Mouse (Mus musculus) ES-Bruce4 (cell line): ENCODE measurements around the gene E2f8. TPM values are rescaled to one million over a fixed set of nuclear protein-coding genes. Genes with fewer than 3 reads are reported as not detected.
A peak's percentile ranks its signal among the peaks of the same experiment; 100 is the strongest.

Experiments
- H3K27ac ChIP-seq: 2 replicates; pipeline ENCODE4 v1.5.1; 2012; ENCODE audit warnings: low read length, inconsistent platforms; ENCODE audit not compliant: insufficient read depth
- H3K27me3 ChIP-seq: 2 replicates; pipeline ENCODE4 v1.6.1; 2012; ENCODE audit warnings: mild to moderate bottlenecking, low read length, inconsistent platforms; ENCODE audit not compliant: control insufficient read depth, poor library complexity, insufficient read depth, severe bottlenecking
- H3K36me3 ChIP-seq: 2 replicates; pipeline ENCODE4 v1.6.1; 2012; ENCODE audit warnings: inconsistent platforms, mild to moderate bottlenecking, low read length, moderate library complexity; ENCODE audit not compliant: control insufficient read depth, poor library complexity, insufficient read depth, severe bottlenecking
- H3K4me1 ChIP-seq: one replicate; pipeline ENCODE4 v1.8.1; 2011; ENCODE audit warnings: low read length; ENCODE audit not compliant: control insufficient read depth, insufficient read depth
- H3K4me3 ChIP-seq: 2 replicates; pipeline ENCODE4 v1.5.1; 2011; ENCODE audit warnings: low read depth, mild to moderate bottlenecking, low read length
- H3K9ac ChIP-seq: 2 replicates; pipeline ENCODE4 v1.6.1; 2012; ENCODE audit warnings: low read depth, mild to moderate bottlenecking, inconsistent platforms; ENCODE audit not compliant: poor library complexity, severe bottlenecking
- H3K9me3 ChIP-seq: replicated peaks from 2 replicates; pipeline ENCODE4 v1.6.1; 2012; ENCODE audit warnings: mild to moderate bottlenecking, low read length, inconsistent platforms; ENCODE audit not compliant: control insufficient read depth, poor library complexity, insufficient read depth, severe bottlenecking
- CTCF ChIP-seq: IDR thresholded peaks from one replicate; pipeline ENCODE4 v1.8.1; 2011; ENCODE audit warnings: low read depth, low read length
- EP300 ChIP-seq: IDR thresholded peaks from 2 replicates; pipeline ENCODE4 v1.6.1; 2011; ENCODE audit warnings: low read depth, low read length; ENCODE audit not compliant: insufficient read depth
- POLR2A ChIP-seq: IDR thresholded peaks from one replicate; pipeline ENCODE4 v1.8.1; 2011; ENCODE audit warnings: low read length; ENCODE audit not compliant: insufficient read depth
- polyA plus RNA-seq: library from polyadenylated mRNA; stranded (reverse); fragments of >200 nt; gene quantifications from 2 replicates; pipeline ENCODE4 v1.2.4, GENCODE M21; 2011; ENCODE audit warnings: low read depth; ENCODE audit not compliant: missing spikeins, insufficient read depth, insufficient read length

The E2f8 gene
- polyA plus RNA-seq, 1 experiment: 24.9 TPM

GRCm38 (mm10) chr7:48888751-48889150 lies 7.4 kb upstream of the E2f8 start:
- H3K9me3 ChIP-seq: no peaks in the 10 kb centered on the region
- H3K27ac ChIP-seq: no peak overlapping the region

DNA sequence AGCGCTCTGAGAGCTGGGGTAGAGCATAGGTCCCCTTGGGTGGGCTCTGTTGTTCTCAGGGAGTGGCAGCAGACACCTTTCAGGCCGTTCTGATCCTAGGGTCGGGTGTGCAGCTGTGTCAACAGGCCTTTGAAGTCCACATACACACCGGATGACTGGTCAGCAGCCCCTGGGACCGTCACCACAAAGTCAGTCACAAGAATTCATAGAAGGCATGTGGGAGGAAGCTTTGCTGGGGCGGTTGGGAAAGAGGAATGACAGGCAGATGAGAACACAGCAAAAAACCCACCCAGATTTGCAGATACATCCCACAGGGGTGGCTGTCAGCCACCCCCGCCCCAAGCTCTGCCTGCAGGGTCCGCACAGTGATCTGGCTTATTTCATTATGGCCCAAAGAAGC lies 6.6 kb upstream of the E2f8 start:
- Histone ChIP-seq H3K27ac (no peak overlapping the region), H3K9ac (no peak overlapping the region), H3K36me3 (no peaks in the 10 kb centered on the region), H3K27me3 (no peaks in the 10 kb centered on the region), H3K4me3 (no peak overlapping the region), H3K9me3 (no peaks in the 10 kb centered on the region), H3K4me1 (peaks cover 3% of the 10 kb centered on the region)
- TF ChIP-seq CTCF: no peak

More at GRCm38 (mm10) chr7:48888751-48889150, 7.4 kb upstream of the E2f8 start:
- H3K4me3 ChIP-seq: no peak overlapping the region
- TF ChIP-seq EP300 (no peak), POLR2A (no peak), CTCF (no peak)
- no peaks in the 10 kb centered on the region for H3K27me3 ChIP-seq
- H3K9ac ChIP-seq: no peak overlapping the region
- peaks cover 3% of the 10 kb centered on the region for H3K4me1 ChIP-seq
- H3K36me3 ChIP-seq: no peaks in the 10 kb centered on the region

GRCm38 (mm10) chr7:48884266-48884611 lies 2.8 kb upstream of the E2f8 start:
- no peaks in the 10 kb centered on the region for H3K36me3 ChIP-seq
- TF ChIP-seq CTCF (no peak), POLR2A (no peak), EP300 (no peak)

DNA sequence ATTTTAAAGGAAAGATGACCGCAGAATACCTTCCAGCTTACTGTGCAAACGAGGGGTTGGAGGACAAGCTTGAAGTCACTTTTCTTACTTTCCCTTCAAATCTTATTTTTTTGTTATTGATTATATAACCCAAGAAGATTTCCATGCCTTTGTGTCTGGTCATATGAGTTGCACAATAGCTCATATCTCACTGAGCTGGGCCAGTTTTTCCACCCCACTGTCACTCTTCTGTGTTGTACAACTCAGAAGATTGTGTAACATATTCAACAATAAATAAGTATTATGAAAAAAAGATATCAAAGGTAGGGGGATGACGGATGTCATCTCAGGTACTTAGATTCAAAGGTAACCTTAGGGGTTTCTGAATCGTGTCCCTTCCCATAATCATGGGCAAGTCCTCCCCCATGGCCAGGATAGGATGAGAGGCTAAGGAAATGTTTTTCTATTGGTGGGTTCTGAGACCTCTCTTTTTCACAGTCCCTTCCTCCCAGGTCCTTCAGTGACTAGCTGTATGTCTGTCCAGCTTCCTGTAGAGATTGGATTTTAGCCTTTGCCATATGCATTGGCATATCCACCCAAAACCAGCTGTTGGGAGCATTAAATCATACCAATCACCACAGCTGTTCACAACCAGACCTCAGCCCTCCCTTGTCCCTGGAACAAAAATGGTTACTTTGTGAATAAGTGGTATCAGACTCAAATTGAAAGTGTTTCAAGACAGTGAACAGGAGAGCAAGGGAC lies 2.3 kb upstream of the E2f8 start:
- H3K4me3 ChIP-seq: no peak overlapping the region
- no peaks in the 10 kb centered on the region for H3K27me3 ChIP-seq
- H3K27ac ChIP-seq: no peak overlapping the region
- no peak overlapping the region for H3K9ac ChIP-seq
- peaks cover under 1% of the 10 kb centered on the region for H3K4me1 ChIP-seq
- no peak for TF ChIP-seq POLR2A
- TF ChIP-seq EP300: no peak
- TF ChIP-seq CTCF: no peak
- H3K36me3 ChIP-seq: no peaks in the 10 kb centered on the region
- H3K9me3 ChIP-seq: no peaks in the 10 kb centered on the region

More at GRCm38 (mm10) chr7:48884266-48884611, 2.8 kb upstream of the E2f8 start:
- Histone ChIP-seq H3K27me3 (no peaks in the 10 kb centered on the region), H3K9me3 (no peaks in the 10 kb centered on the region), H3K27ac (no peak overlapping the region), H3K4me1 (peaks cover 3% of the 10 kb centered on the region), H3K9ac (no peak overlapping the region), H3K4me3 (no peak overlapping the region)

DNA sequence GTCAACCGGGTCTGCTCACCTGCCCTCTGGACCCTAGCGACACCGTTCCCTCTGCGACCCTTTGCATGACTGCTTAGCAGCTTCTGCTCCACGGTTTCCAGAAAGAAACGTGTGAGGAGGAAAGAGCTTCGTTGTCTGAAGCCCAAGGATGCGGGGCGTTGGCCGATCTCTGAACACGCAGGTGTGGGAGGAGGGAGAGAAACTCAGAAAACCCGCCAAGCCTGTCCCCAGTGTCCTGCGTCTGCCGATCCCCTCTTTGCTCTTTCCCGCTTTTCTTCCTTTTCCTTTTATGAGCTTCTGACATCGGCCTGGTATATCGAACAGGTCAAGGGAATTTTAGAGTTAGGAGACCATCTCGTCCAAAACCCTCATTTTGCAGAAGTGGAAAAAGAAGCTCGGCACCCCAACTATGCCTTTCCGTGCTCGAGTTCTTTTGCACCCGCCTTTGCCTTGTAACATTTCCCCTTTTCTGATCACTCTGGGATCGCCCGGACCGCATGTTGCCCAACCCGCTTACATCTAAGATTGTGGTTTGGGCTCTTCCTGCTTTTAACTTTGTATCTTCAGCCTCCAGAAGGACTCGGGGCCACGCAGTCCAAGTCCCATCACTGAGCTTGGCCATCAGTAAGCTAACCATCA lies 694 bp upstream of the E2f8 start:
- peak overlapping the region; percentile 79 for H3K4me3 ChIP-seq
- peak overlapping the region; percentile 94 for H3K9ac ChIP-seq
- H3K27me3 ChIP-seq: no peaks in the 10 kb centered on the region
- no peak overlapping the region for H3K27ac ChIP-seq
- H3K4me1 ChIP-seq: no peaks in the 10 kb centered on the region
- H3K9me3 ChIP-seq: no peaks in the 10 kb centered on the region
- TF ChIP-seq POLR2A (no peak), CTCF (no peak), EP300 (no peak)
- H3K36me3 ChIP-seq: peaks cover 6% of the 10 kb centered on the region
